Mouse (Mus musculus): ENCODE data around the gene Slc4a2.
"Not testable (repeated sequence)": the region's sequence is repeated elsewhere in the genome, so short reads cannot be mapped to it uniquely, and the experiment has no call there.

The Slc4a2 gene

DNA sequence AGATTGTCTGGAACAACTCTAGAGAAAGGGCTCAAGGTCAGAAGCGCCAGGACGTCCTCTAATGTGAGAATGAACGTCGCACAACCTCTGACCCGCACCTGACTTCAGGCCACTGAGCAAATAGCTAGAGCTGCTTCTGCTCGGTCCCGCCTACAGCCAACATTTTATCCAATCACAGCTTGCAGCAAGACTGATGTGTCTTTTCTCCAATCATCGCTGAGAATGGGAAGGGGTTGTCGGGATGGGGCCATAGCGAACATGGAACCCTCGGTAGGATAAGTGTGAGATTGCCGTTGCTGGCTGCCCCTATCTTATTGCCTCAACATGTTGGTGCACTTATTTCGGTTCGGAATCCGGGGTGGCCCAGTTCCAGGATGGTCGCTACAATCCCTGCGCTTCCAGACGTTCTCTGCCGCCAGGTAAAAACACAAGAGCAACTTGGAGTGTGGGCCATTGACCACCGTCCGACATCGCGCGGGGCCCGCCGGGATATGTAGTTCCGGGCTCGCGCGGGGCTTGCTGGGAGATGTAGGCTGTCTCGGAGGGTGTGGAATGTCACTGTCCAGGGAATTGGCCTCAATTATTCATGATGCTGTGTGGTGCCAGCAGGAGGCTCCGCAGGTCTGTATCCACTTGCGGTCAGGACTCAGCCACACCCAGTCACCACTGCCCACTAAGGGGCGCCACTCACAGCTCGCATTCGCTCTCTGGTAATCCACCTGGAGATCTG is 29.3 kb upstream of the Slc4a2 start:
- DNase-seq (ENCODE audit: low spot score): peak; percentile 92

DNA sequence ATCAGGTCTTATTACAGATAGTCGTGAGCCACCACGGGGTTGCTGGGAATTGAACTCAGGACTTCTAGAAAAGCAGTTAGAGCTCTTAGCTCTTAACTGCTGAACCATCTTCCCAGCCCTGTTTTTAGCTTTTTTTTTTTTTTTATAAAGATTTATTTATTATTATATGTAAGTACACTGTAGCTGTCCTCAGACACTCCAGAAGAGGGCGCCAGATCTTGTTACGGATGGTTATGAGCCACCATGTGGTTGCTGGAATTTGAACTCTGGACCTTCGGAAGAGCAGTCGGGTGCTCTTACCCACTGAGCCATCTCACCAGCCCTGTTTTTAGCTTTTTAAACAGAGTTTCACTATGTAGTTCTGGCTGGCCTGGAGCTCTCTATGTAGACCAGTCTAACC is 27.4 kb upstream of the Slc4a2 start:
- not testable (repeated sequence) for DNase-seq (ENCODE audit: low spot score)

DNA sequence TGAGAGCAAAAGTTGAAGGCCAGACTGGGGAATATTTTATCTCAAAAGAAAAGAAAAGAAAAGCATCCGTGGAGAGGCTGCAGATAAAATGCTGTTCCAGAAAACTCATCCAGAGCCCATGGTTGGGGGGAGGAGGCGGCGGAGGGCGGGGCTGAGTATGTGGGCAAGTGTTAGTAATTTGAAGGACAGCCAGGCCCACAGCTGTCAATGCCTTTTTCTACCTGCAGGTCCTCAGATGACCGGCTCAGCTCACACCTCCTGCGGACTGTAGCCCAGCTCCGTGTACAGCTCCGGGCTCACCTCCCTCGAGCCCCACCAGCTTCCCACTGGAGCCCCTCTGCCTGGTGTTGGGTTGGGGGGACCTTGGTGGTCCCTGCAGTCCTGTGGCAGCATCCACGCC is 24.0 kb upstream of the Slc4a2 start:
- no peak for DNase-seq (ENCODE audit: low spot score)

DNA sequence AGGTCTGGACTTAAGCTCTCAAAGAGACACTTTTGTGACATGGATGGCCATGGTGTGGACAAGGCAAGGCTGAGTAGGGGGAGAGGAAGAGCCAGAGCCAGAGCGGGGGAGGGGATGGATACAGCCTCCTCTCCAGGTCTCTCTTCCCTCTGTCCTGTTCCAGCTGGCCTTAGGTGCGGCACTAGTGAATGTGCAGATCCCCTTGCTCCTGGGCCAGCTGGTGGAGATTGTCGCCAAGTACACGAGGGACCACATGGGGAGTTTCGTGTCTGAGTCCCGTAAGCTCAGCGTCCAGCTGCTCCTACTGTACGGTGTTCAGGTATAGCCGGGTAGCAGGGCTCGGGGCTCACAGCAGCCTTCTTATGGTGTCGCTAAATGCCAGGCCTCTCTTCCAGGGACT is 23.3 kb upstream of the Slc4a2 start:
- no peak for DNase-seq (ENCODE audit: low spot score)

DNA sequence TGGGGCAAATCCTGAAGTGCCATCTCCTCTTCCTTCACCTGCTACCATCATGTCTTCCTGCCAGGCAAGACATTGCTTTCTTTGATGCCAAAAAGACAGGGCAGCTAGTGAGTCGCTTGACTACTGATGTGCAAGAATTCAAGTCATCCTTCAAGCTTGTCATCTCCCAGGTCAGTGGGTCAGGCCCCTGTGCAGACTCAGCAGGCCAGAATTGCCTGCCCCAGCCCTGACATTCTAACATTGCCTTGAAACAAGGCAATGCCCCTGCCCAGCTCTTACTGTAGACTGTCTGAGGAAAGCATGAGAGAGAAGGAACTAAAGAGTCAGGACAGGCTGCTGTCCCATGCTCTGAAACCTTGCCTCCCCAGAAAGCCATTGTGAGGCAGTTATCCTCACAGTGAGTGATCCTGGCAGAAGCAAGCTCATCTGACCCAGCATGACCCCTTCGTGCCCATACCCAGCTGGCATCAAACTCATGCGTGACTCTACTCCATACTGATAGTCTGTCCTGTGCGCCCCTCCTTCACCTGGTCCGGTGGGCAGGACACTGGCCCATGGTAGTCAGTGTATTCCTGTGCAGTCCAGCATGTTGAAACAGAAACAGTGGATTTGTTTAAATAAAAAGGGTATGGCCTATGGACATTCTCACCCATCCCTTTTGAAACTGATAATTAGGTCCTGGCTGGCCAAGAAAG is 22.6 kb upstream of the Slc4a2 start:
- DNase-seq (ENCODE audit: low spot score): no peak

DNA sequence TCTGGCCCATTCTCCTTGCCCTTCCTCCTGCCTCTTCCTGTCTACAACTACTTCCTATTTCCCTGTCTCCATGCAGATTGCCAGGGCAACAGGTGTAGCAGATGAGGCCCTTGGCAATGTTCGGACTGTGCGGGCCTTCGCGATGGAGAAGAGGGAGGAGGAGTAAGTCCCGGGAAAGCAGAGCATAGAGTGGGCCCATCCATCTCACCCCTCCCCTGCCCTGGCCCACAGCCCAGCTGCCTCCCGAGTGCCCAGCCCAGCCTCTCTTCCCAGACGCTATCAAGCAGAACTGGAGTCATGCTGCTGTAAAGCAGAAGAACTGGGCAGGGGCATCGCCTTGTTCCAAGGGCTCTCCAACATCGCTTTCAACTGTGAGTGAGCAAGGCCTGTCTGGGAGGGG is 21.7 kb upstream of the Slc4a2 start:
- no peak for DNase-seq (ENCODE audit: low spot score)

DNA sequence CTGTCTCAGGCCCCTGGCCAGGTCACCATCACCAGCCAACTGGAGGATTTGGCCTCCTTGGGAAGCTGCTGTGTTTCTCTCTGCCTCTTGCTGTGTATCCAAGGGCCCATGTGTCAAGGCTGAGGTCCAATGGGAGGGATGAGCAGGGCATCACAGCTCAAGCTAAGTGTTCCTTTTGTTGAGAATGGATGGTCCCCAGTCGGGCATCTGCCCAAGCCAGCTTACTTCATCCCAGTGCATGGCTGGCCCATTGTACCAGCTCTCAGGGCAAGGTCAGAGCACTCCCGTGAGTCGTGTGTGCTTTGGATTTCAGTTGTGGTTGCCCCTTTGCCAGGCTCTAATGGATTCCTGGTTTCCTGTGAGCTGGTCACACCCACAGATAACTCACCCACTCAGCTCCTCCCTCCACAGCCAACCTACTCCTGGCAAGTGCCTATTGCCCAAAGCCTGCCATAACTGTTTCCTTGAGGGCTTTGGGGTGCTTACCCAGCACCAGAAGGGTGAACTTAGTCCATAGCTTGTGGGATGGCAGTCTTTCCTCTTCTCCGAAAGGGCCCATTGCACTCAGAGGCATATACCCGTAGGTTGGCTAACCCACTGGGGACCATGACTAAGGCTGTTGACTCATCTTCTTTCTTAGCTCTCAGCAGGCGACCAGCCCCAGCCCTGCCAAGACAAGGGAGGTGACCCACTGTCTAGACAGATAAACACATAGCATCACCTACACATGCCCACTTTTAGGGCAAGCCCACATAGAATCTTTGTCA is 18.9 kb upstream of the Slc4a2 start:
- no peak for DNase-seq (ENCODE audit: low spot score)

DNA sequence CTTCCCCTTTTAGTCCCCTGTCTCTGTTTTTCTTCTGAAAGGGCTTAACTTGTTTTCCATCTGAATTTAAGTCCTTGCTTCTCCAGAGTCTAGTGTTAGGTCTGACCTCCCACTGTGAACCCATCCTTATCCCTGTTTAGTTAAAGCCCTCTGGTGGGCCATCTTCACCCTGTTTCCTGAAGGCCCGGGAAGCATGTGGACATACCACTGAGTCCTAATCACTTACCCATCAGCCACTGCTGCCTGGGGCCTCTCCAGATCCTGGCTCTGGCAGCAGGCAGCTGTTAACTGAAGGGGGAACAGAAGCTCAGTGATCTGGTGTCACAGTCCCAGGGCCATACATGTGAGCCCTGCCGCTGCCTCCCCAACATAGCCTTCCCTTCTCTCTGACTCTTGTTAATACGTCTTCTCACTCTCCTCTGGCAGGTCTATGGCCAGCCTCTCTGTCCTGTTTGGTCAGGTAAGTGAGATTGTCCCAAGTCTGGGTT is 18.2 kb upstream of the Slc4a2 start:
- DNase-seq (ENCODE audit: low spot score): no peak

DNA sequence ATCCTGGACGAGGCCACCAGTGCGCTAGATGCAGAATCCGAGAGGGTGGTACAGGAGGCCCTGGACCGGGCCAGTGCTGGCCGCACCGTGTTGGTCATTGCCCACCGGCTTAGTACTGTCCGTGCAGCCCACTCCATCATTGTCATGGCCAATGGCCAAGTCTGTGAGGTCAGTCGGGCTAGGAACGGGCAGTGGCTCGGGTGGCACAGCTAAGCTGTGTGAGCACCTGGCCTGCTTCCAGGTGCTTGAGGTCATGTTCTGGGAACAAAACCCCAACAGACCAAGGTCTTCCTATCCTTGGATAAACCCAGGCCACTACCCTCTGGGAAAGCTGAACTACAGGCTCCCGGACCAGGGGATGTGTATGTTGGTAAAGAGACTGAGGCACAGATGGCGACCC is 15.0 kb upstream of the Slc4a2 start:
- DNase-seq (ENCODE audit: low spot score): no peak

DNA sequence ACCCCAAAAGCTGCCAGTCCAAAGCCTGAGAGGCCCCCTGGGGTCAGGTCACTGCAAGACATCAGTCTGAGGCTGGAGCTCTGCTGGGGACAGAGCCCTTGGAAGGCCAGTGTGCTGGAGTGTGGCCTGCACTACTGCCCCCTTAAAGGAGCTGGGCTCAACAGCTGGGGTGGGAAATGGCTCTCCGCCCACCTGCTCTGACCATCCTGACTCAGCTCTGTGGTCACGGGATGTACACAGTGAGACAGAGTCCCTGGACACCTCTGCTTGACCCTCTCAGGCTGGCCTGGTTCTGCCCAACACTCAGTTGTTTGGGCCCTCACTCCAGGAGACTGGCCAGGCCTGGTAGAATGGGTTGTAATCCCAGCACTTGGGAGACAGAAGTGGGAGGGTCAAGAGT is 14.2 kb upstream of the Slc4a2 start:
- no peak for DNase-seq (ENCODE audit: low spot score)

DNA sequence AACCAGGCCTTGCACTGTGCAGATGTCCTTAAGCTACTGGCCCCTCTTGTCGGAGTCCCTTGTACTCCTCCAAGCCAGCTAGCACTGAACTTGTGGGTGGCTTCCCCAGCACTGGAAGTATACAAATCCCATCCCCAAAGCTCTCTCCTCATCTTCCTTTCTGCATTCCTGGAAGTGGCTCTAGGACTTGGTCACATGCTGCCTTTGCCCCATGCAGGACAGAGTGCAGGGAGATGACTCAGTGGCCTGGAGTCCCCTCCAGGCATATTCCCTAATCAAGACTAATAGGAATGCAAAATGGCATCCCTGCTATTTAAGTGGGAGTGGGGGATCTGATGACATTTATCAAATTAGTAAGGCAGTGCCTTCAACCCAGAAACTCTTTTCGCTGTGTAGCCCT is 11.6 kb upstream of the Slc4a2 start:
- no peak for DNase-seq (ENCODE audit: low spot score)

DNA sequence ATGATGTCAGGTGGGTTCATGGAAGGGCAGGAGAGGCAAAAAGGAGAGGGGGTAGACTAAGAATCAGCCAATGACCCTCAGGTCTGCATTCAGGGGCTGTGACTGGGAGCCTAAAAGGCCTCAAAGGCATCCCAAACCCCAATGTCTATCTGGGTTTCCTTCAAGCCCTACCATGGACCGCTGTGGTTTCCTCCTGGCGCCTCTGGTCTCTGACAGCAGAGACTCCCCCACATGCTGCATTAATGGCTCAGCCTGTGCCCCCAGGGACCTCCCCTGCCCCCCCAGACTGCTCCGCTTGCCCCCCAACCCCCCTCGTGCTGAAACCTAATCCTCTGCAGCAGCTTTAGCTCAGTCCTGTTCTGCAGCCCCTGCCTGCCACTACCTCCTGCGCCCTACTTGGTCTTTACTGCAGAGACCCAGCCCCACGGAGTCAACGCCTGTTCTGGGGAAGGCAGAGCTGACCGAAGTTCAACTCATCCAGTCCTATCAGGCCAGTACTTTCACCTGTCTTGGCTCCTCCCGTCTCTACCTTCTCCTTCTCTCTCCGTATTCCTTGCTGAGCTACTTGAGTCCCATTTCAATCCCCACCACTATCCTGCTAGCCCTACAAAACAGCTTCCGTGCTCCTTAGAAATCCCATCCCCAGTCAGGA is 10.5 kb upstream of the Slc4a2 start, which contains the start of gene Asic3:
Asic3 (plus strand) TSS at position 351 of the 652 bp plus-strand sequence.
- no peak for DNase-seq (ENCODE audit: low spot score)

DNA sequence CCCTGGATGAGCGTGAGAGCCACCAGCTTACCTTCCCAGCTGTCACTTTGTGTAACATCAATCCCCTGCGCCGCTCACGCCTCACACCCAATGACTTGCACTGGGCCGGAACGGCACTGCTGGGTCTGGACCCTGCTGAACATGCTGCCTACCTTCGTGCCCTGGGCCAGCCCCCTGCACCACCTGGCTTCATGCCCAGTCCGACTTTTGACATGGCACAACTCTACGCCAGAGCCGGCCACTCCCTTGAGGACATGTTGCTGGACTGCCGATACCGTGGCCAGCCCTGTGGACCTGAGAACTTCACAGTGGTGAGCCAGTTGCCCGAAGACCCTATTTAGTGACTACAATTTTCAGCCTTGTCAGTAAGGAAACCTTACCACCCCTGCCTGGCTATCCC is 9.7 kb upstream of the Slc4a2 start:
- no peak for DNase-seq (ENCODE audit: low spot score)

DNA sequence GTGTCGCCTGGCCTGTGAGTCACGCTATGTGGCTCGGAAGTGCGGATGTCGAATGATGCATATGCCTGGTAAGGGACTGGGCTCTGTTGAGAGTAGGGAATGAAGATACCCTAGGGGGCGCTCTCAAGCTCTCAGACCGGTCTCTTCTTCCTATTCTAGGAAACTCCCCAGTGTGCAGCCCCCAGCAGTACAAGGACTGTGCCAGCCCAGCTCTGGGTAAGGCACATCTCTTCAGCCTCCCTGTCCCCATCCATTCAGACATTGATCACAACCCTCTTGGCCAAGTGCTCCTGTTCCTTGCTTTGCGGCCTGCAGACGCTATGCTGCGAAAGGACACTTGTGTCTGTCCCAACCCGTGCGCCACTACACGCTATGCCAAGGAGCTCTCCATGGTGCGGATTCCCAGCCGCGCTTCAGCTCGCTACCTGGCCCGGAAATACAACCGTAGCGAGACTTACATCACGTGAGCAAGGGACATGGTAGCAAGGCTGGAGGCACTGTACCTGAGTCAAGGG is 7.4 kb upstream of the Slc4a2 start:
- peak; percentile 63 for DNase-seq (ENCODE audit: low spot score)

DNA sequence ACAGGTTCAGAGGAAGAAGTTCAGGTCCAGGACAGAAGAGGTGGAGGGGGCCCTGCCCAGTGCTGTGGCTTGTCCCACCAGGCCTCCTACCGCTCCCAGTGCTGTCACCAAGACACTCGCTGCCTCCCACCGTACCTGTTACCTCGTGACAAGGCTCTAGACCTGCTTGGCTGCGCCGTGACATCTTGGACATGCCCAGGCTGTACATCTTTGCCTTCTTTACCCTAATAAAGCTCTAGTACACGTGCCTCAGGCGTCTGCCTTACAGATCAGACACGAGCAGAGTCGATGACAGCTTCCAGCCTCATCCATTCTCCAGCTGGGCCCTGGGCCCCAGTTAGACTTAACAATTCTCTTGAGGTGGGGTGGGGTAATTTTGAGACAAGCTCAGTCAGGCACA is 6.0 kb upstream of the Slc4a2 start:
- no peak for DNase-seq (ENCODE audit: low spot score)

DNA sequence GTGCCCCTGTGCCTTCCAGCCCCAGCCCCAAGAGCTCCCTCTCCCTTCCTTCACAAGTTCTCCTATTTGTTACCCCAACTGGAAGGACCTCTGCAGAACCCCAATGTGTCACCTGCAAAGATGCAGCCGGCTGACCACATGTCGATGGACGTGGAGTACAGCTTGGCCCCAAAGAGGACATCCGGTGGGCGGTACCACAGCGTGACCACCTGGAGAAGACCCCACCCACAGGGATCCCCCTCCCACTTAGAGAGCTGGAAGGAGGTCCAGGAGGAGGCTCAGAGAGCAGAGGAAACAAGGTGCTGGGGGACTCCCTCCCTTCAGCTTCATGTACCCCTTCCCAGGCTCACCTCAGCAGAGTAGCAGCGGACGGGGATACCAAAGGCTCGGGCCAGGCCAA is 3.3 kb upstream of the Slc4a2 start:
- no peak for DNase-seq (ENCODE audit: low spot score)

DNA sequence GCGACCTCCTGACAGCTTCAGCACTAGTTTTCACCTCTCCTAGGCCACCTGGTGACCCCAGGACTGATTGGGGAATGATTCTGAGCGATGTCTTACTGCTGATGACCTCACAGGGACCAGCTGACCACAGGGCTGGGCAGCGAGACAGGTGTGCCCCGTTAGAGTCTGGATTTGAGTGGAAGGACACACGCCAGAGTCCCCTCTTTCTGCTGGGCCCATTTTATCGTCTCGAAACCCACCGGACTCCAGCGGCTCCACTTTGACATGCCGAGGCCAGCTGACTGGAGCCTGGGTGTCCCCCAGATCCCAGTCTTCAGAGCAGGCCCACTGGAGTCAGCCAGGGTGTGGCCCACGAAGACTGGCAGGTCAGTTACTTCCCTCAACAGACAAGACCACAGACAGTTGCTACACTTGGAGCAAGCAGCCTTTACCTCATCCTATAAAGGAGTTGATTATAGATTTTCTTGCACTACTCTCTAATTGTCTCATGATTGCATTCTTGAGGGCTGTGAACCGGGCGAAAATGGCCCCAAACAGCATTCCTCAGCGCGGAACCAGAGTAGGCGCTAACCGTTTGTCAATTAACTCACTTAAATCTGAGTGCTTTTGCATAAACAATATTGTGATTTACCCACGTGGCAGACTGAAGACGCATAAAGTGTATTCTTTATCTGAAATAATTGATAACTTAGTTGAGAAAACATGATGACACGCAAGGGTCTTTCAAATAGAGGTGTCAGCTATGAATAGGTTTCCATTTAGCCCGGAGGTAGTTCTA is 556 bp downstream of the Slc4a2 start:
- peak; percentile 37 for DNase-seq (ENCODE audit: low spot score)

DNA sequence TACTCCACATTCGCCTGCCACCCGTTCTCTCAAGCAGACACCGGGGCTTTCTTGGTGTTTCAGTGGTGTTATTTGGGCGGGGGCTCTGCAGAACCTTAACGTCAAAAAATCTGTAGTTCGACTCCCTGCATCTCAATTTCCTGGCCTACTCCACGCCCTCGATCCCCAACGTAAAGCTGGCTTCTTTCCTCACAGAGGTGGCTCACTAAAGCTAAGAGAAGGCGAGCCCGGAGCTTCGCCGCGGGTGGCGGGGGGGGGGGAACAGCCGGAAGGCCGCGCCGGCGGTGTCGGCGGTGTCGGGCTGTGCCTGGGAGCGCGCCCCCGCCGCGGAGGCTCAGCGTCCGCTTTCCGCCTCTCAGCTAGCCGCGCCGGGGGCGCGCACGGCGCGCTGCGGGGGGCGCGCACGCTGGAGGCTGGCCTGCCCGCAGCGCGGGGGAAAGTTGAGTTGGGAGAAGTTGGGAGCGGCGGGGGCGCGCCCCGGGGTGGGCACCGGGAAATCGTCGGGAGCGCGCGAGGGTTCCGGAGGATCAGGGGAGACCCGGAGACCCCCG is 1.3 kb downstream of the Slc4a2 start:
- DNase-seq (ENCODE audit: low spot score): peak; percentile 84

DNA sequence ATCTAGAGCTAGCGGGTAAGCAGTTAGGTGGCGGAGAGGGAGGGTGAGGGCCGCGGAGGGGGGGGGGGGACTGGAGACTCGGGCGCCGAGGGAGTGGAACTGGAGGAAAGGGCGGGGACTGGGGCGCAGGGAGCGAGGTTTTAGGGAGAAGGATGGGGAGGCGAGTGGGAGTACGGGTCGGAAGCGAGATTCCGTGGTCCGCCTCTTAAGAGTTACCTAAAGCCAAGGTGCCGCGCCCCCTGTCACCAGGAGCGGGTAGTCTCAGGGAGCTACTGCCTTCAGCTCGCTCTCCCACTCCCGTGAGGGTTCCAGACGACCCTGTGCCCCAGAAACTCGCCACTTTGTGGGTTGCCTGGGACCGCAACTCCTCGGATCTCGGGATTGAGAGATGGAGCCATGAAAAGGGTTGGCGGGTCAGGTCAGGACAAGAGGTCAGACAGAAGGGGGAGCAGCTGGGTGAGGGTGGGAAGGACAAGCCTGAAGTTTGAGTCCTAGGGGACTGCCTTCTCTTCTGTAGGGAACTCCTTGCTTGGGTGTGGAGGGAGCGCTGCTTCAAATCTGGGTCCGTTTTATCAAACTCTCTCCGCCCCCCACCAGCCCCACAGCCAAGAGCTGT is 1.9 kb downstream of the Slc4a2 start:
- peak; percentile 64 for DNase-seq (ENCODE audit: low spot score)

DNA sequence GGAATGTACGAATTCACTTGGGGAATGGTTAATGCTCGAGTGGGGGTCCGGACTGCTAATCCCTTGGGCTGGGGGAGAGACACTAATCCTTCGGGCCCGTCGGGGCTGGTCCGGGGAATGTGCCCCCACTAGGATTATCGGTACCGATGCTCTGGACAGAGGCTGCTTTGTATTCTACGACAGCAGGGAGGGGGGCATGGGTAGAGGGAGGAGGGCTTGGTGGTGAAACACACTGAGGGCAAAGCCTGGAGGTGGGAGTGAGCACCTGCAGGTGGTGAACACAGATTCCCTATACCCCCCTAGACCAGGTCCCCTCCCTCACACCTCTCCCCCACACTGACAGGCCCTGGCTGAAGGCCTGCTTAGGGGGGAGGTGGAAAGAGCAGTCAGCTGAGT is 2.4 kb downstream of the Slc4a2 start:
- DNase-seq (ENCODE audit: low spot score): no peak

Data from urinary bladder, postnatal 14 days (tissue).